Mouse (Mus musculus): ENCODE results near the gene Fam19a1.

Fam19a1 gene

GRCm38 (mm10) chr6:96666311-96666710 lies 553.4 kb downstream of the Fam19a1 start:
- no peak for DNase-seq (ENCODE audit: extremely low spot score, low spot score)

- DNase-seq (ENCODE audit: extremely low spot score, low spot score), result no peak
Measured at GRCm38 (mm10) chr6:96677813-96678212, 564.9 kb downstream of the Fam19a1 start.
